Comparison of ENCODE assay signal across 8 mouse cellular contexts in genomic region chr11:79094727-79095126, GRCm38 (mm10). TPM values are rescaled to one million over a fixed set of nuclear protein-coding genes. Genes with fewer than 3 reads are reported as not detected.
A peak's percentile ranks its signal among the peaks of the same experiment; 100 is the strongest.
DNase-seq lines count a peak whose midpoint lies in the region; ATAC-seq and TF ChIP-seq lines count a peak whose summit lies in the region.

No protein-coding gene starts in this region.

- no peaks in the 10 kb centered on the region for H3K9me3 ChIP-seq in E14TG2a.4 (ENCODE audit: low read length)
- H3K9me3 ChIP-seq in heart, embryonic 12.5 days (replicated peaks): no peaks in the 10 kb centered on the region
- H3K9me3 ChIP-seq in kidney, embryonic 15.5 days (replicated peaks): no peaks in the 10 kb centered on the region

- DNase-seq in lung, postnatal 4 days: peak; percentile 67 to 86
- no peak for DNase-seq in thymus, postnatal 10 days (ENCODE audit: low spot score in 2 of 2)
- DNase-seq in thymus, postnatal 14 days: no peak

- ATAC-seq in heart, embryonic 12.5 days (ENCODE audit: insufficient number of reproducible peaks, low FRiP score): peak; percentile 28; the same call in 1 of the 2 replicates
- no peak for ATAC-seq in kidney, embryonic 15.5 days (replicated peaks; ENCODE audit: low FRiP score)
- ATAC-seq in activated CD4-positive, CD25-positive, alpha-beta regulatory T cell, adult 4 months: no peak

- 19% methylated on average over 5 of the region's 5 CpGs for WGBS in heart, embryonic 12.5 days
- WGBS in kidney, embryonic 15.5 days: 50% methylated on average over 5 of the region's 5 CpGs

- H3K27me3 ChIP-seq in E14TG2a.4 (ENCODE audit: insufficient read depth, low read length): no peaks in the 10 kb centered on the region
- no peaks in the 10 kb centered on the region for H3K27me3 ChIP-seq in heart, embryonic 12.5 days (replicated peaks)
- H3K27me3 ChIP-seq in kidney, embryonic 15.5 days: no peaks in the 10 kb centered on the region

- H3K27ac ChIP-seq in brown adipose tissue, adult 24 weeks (replicated peaks; ENCODE audit: low read depth, low read length): peak overlapping the region; percentile 76
- peak overlapping the region; percentile 92 for H3K27ac ChIP-seq in heart, embryonic 12.5 days (ENCODE audit: poor library complexity, severe bottlenecking)
- peak overlapping the region; percentile 85 for H3K27ac ChIP-seq in kidney, embryonic 15.5 days

- TF ChIP-seq CTCF in E14TG2a.4 (conservative IDR thresholded peaks at IDR 0.05; ENCODE audit: low read length): no peak

- H3K4me2 ChIP-seq in heart, embryonic 12.5 days: no peak overlapping the region
- H3K4me2 ChIP-seq in kidney, embryonic 15.5 days: no peak overlapping the region

- H3K9ac ChIP-seq in heart, embryonic 12.5 days: peak overlapping the region; percentile 53
- no peak overlapping the region for H3K9ac ChIP-seq in kidney, embryonic 15.5 days

- no peaks in the 10 kb centered on the region for H3K36me3 ChIP-seq in E14TG2a.4 (ENCODE audit: insufficient read depth, low read length)
- H3K36me3 ChIP-seq in heart, embryonic 12.5 days: no peaks in the 10 kb centered on the region
- H3K36me3 ChIP-seq in kidney, embryonic 15.5 days: no peaks in the 10 kb centered on the region

- peak overlapping the region; percentile 27; the same call in 1 of the 2 replicates for H3K4me3 ChIP-seq in E14TG2a.4 (replicated peaks; ENCODE audit: low read length)
- no peak overlapping the region for H3K4me3 ChIP-seq in brown adipose tissue, adult 24 weeks (ENCODE audit: insufficient read depth, low read depth, low read length)
- H3K4me3 ChIP-seq in heart, embryonic 12.5 days: no peak overlapping the region
- no peak overlapping the region for H3K4me3 ChIP-seq in kidney, embryonic 15.5 days (replicated peaks)

- peaks cover 94% of the 10 kb centered on the region for H3K4me1 ChIP-seq in E14TG2a.4 (replicated peaks; ENCODE audit: low read depth, low read length)
- peaks cover 47% of the 10 kb centered on the region for H3K4me1 ChIP-seq in brown adipose tissue, adult 24 weeks (ENCODE audit: control insufficient read depth, insufficient read depth, insufficient read length, low read length)
- peaks cover 74% of the 10 kb centered on the region for H3K4me1 ChIP-seq in heart, embryonic 12.5 days (replicated peaks)
- peaks cover 53% of the 10 kb centered on the region for H3K4me1 ChIP-seq in kidney, embryonic 15.5 days

RNA-seq across cellular contexts. Expression of gene Ksr1, which starts 51.5 kb away (rescaled TPM):
- polyA plus RNA-seq in brown adipose tissue, adult 24 weeks (2012; ENCODE audit: insufficient read depth, insufficient read length, missing spikeins): 4.6 TPM in 2 replicates
- 3.3 and 3.5 TPM in 2 replicates for polyA plus RNA-seq in heart, embryonic 12.5 days (2016; fragmentation: Nextera tagmentation; extraction: Ambion mirVana)
- 2.6 and 3.3 TPM in 2 replicates for polyA plus RNA-seq in kidney, embryonic 15.5 days (2015; fragmentation: Nextera tagmentation; extraction: Ambion mirVana)
- polyA plus RNA-seq in activated CD4-positive, CD25-positive, alpha-beta regulatory T cell, adult 4 months (2017; shearing (Covaris generic)): 1 to 10 TPM; 2.9 to 3.8 TPM

Comparison
In these comparisons a context has a peak if more than half of its experiments do, and no peak if none do; other contexts are left out.
1. DNase-seq: peak in lung, postnatal 4 days (2 of 2); none in thymus, postnatal 10 days (0 of 2) and thymus, postnatal 14 days (single experiment).
2. Peak in every context shown above with its lines, with median percentiles within 50 percentile points of each other: H3K27ac ChIP-seq.